Comparison of ENCODE assay signal across 23 mouse cellular contexts in the genomic region with DNA sequence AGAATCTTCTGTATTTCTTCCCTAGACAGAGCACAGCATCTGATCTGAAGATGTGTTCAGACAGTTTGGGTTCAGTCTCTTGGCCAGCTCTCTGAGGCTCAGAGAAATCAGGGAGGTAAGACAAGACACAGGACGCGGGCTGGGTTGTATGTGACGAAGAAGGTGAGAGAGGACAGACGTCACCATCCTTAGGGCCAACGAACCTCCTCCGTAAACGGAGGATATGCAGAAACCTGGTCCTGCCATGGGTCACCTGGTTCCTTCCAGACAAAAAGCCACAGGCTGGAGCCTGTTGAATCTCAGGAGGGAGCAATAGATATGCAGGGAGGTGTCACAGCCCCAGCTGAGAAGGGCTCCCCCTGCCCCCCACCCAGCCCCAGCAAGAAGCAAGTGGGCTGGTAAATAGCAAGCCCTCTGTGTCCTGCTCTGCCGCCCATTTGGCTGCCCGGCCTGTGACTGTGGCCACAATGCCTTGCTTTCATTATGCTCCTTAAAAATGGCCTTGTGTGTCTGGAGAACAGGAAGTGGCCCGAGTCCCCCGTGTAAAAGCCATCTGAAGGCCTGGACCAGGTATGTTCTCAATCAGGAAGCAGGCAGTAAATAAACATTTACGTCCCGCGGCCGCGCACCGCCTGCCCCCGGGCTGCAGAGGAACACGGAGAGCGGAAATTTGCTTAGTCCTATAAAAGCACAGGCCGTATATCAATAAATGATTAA. TPM values are rescaled to one million over a fixed set of nuclear protein-coding genes. Genes with fewer than 3 reads are reported as not detected.
DNase-seq lines count a peak whose midpoint lies in the region; ATAC-seq lines count a peak whose summit lies in the region.
"Had no signal": no experiment of that assay in that cellular context is flagged by ENCODE, and none has a peak within 500 bp of the region (broad histone marks: within the 10 kb centered on the region; RNA-seq: fewer than 3 reads in every experiment).

No protein-coding gene starts in this region.

- H3K27me3 ChIP-seq in embryonic facial prominence, embryonic 13.5 days: peaks cover 47% of the 10 kb centered on the region
- H3K27me3 ChIP-seq in limb, embryonic 11.5 days (ENCODE audit: control insufficient read depth, insufficient read depth, low read length): no peaks in the 10 kb centered on the region
- H3K27me3 ChIP-seq: hindbrain, embryonic 15.5 days had no signal

- intact Hi-C loops in heart, postnatal 14 days (cut with DNase I): no loop called here

- no peaks in the 10 kb centered on the region for H3K36me3 ChIP-seq in embryonic facial prominence, embryonic 13.5 days
- no peaks in the 10 kb centered on the region for H3K36me3 ChIP-seq in limb, embryonic 11.5 days (ENCODE audit: control insufficient read depth, insufficient read depth, low read length)
- H3K36me3 ChIP-seq: hindbrain, embryonic 15.5 days; limb, embryonic 15.5 days; neural tube, embryonic 13.5 days had no signal

- H3K9me3 ChIP-seq in embryonic facial prominence, embryonic 13.5 days: no peaks in the 10 kb centered on the region
- no peaks in the 10 kb centered on the region for H3K9me3 ChIP-seq in limb, embryonic 11.5 days (ENCODE audit: control insufficient read depth, low read length)
- H3K9me3 ChIP-seq: hindbrain, embryonic 15.5 days; limb, embryonic 15.5 days; neural tube, embryonic 13.5 days had no signal

- H3K4me1 ChIP-seq in embryonic facial prominence, embryonic 13.5 days: peaks cover 24% of the 10 kb centered on the region
- H3K4me1 ChIP-seq in limb, embryonic 11.5 days (ENCODE audit: control insufficient read depth, insufficient read depth, low read length): peaks cover 64% of the 10 kb centered on the region
- H3K4me1 ChIP-seq: hindbrain, embryonic 15.5 days; neural tube, embryonic 13.5 days had no signal

- H3K4me2 ChIP-seq in embryonic facial prominence, embryonic 13.5 days: 0 out of 2 replicates have a peak overlapping the region, but pooled peaks have one; percentile 2
- no peak overlapping the region for H3K4me2 ChIP-seq in limb, embryonic 11.5 days (ENCODE audit: low read depth, severe bottlenecking)
- H3K4me2 ChIP-seq: heart, embryonic 11.5 days; hindbrain, embryonic 15.5 days; limb, embryonic 15.5 days; neural tube, embryonic 13.5 days had no signal

- peak; percentile 79 for DNase-seq in heart, adult 11 months
- DNase-seq in heart, postnatal 14 days: no peak
- DNase-seq in embryo, embryonic 10.5 days (ENCODE audit: low spot score): peak; percentile 39
- peak; percentile 85 for DNase-seq in limb, embryonic 11.5 days (ENCODE audit: low spot score)
- DNase-seq in retina, postnatal 1 day: no peak
- DNase-seq in spleen, postnatal 36 days (ENCODE audit: low spot score in 2 of 2): no peak
- DNase-seq: adrenal gland, postnatal 25 days; B cell, adult 2 months; cerebellum, adult 8-10 months; liver, postnatal 0 days had no signal

- no peak overlapping the region for H3K9ac ChIP-seq in embryonic facial prominence, embryonic 13.5 days
- H3K9ac ChIP-seq in limb, embryonic 11.5 days (ENCODE audit: low read length): peak overlapping the region; percentile 18
- H3K9ac ChIP-seq: hindbrain, embryonic 15.5 days; limb, embryonic 15.5 days; liver, postnatal 0 days; neural tube, embryonic 13.5 days had no signal

- no peak overlapping the region for H3K27ac ChIP-seq in embryonic facial prominence, embryonic 13.5 days
- H3K27ac ChIP-seq in limb, embryonic 11.5 days (replicated peaks; ENCODE audit: low read depth, low read length): peak overlapping the region; percentile 98
- H3K27ac ChIP-seq: hindbrain, embryonic 15.5 days; layer of hippocampus, adult 2 months; limb, embryonic 15.5 days; neural tube, embryonic 13.5 days had no signal

- 41% methylated on average over 21 of the region's 21 CpGs for WGBS in embryonic facial prominence, embryonic 13.5 days
- 17% methylated on average over 21 of the region's 21 CpGs for WGBS in limb, embryonic 11.5 days

- no peak for ATAC-seq in embryonic facial prominence, embryonic 13.5 days (ENCODE audit: insufficient number of reproducible peaks, insufficient read depth, low FRiP score, low TSS enrichment, low read depth)
- ATAC-seq in limb, embryonic 11.5 days (ENCODE audit: insufficient number of reproducible peaks, low FRiP score, low TSS enrichment, low read depth): peak; percentile 74
- ATAC-seq in monocyte, adult 5-6 weeks (replicated peaks; ENCODE audit: insufficient number of reproducible peaks, low FRiP score, low TSS enrichment, poor library complexity, severe bottlenecking): no peak
- ATAC-seq: liver, postnatal 0 days had no signal

- no peak overlapping the region for H3K4me3 ChIP-seq in embryonic facial prominence, embryonic 13.5 days
- no peak overlapping the region for H3K4me3 ChIP-seq in limb, embryonic 11.5 days (ENCODE audit: low read depth, low read length)
- H3K4me3 ChIP-seq: erythroblast, embryonic 14.5 days; hindbrain, embryonic 15.5 days; layer of hippocampus, adult 2 months; limb, embryonic 15.5 days; neural tube, embryonic 13.5 days had no signal

RNA-seq across cellular contexts. Expression of a gene that starts 41.9 kb away (rescaled TPM):
- not detected for total RNA-seq in heart, postnatal 14 days (2021)
- not detected in 2 replicates for polyA plus RNA-seq in embryonic facial prominence, embryonic 13.5 days (2015; fragmentation: Nextera tagmentation; extraction: Ambion mirVana)
- polyA plus RNA-seq in limb, embryonic 11.5 days (2014; fragmentation: Nextera tagmentation; extraction: Ambion mirVana): not detected in 2 replicates
- total RNA-seq in monocyte, adult 5-6 weeks (2017): not detected in 3 replicates
- total RNA-seq: adrenal gland, postnatal 25 days; common myeloid progenitor, adult 5-6 weeks; gastrocnemius, adult 8-10 months; heart, postnatal 25 days; layer of hippocampus, adult 2 months had no signal
- polyA plus RNA-seq: erythroblast, embryonic 14.5 days; heart, embryonic 11.5 days; hindbrain, embryonic 15.5 days; kidney, embryonic 16.5 days; limb, embryonic 15.5 days; liver, postnatal 0 days; neural tube, embryonic 13.5 days; thymus, postnatal 0 days had no signal

Comparison
In these comparisons a context has a peak if more than half of its experiments do, and no peak if none do; other contexts are left out.
1. DNase-seq: peak in heart, adult 11 months (single experiment), embryo, embryonic 10.5 days (single experiment) and limb, embryonic 11.5 days (single experiment); none in heart, postnatal 14 days (0 of 2), retina, postnatal 1 day (single experiment) and spleen, postnatal 36 days (0 of 2).